Mouse (Mus musculus) 3134 (cell line): Measurements from ENCODE around the gene Gm5565.
A peak's percentile ranks its signal among the peaks of the same experiment; 100 is the strongest.
"Not testable (repeated sequence)": the region's sequence is repeated elsewhere in the genome, so short reads cannot be mapped to it uniquely, and the experiment has no call there.

Experiments
- DNase-seq: peaks from one replicate; pipeline ENCODE4 v3.0.0-alpha.2; 2011; ENCODE audit warnings: low spot score; ENCODE audit not compliant: insufficient read length; ENCODE audit errors: extremely low read depth

The Gm5565 gene

DNA sequence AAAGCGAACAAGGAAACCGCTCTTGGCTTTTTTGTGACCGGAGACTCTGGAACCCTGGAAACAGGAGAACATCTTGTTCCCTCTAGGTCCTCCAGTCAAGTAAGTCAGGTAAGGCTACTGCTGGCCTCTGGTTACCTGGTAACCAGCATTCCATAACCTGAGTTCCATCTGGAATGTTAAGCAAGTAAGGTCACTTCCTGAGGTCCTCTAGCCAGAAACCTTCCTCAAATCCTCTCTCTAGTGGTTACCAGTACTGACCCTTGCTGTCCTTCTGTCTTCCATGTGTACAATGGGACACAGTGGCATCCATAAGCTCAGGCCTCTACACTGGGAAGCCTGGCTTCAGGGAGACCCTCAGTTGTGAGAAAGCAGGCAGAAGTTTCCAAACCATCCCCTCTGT lies at the start of gene Gm5565:
Gm5565 (minus strand) TSS at position 101 of the 400 bp plus-strand sequence.
- not testable (repeated sequence) for DNase-seq

DNA sequence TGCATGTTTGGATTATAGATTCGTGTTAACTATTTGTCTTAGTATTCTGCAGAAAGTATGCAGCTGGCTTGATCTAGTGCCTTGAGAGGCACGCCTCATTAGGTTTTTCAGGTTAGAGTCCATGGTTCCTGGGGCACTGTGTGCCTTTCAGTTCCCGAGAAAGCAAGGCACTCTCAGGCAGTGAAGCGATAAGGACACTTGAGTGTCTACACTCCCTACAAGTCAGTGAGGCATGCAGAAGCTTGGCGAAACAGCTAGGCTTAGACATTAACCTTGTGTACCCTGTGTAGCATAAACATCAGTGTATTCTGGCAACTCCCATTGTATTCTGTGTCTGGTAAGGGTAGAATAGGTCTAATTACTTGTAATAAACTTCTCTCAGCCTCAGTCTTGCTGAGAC lies 45.2 kb upstream of the Gm5565 start:
- no peak for DNase-seq

DNA sequence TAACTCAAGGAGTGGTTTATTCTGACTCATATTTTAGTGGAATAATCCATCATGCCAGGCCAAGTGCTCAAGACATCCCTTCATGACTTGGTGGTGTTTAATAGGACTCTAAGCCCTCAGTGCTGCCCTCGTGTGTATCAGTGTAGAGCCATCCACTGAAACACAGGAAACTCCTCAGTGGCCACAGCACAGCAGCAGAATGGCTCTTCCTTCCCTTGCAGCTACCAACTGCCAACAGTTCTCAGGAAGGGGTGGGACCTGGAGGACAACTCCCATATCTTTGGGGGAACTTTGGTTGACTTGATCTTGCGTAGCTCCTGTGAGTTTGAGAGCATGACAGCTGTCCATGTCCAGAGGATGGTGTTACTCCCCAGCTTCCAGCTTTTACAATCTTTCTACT lies 43.6 kb upstream of the Gm5565 start:
- DNase-seq = peak; percentile 31

DNA sequence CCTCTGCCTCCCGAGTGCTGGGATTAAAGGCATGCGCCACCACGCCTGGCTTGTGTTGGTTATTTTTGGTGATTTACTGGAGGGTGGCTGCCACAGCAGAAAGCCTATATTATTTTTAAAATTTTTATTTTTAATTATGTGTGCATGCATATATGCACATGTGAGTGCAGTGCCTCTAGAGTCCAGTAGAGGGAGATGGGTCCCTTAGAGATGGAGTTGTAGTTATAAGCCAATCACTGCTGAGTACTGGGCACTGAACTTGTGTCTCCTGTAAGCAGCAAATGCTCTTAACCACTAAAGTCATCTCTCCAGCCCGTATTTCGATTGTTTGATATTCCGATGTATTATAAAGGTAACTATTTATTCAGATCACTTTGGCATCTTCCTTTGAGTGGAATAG lies 40.2 kb upstream of the Gm5565 start:
- DNase-seq = no peak

DNA sequence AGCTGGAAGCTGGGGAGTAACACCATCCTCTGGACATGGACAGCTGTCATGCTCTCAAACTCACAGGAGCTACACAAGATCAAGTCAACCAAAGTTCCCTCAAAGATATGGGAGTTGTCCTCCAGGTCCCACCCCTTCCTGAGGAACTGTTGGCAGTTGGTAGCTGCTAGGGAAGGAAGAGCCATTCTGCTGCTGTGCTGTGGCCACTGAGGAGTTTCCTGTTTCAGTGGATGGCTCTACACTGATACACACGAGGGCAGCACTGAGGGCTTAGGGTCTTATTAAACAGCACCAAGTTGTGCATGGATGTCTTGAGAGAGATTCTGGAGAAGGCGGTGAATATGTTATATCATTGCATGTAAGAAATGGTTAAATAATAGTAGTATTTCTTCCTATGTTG lies 39.2 kb upstream of the Gm5565 start:
- no peak for DNase-seq

DNA sequence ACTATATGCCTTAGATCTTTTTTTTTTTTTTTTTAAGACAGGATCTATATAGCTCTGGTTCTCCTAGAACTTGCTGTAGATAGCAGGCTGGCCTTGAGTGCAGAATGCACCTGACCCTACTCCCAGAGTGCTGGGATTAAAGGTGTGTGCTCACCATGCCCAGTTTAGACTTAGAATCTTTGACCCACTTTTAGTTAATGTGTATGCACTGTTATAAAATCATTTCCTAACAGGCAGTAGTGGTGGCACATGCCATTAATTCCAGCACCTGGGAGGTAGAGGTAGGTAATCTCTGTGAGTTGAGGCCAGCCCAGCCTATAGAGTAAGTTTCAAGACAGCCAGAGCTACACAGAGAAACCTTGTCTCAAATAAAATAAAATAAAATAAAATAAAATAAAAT lies 38.7 kb upstream of the Gm5565 start:
- DNase-seq = no peak

DNA sequence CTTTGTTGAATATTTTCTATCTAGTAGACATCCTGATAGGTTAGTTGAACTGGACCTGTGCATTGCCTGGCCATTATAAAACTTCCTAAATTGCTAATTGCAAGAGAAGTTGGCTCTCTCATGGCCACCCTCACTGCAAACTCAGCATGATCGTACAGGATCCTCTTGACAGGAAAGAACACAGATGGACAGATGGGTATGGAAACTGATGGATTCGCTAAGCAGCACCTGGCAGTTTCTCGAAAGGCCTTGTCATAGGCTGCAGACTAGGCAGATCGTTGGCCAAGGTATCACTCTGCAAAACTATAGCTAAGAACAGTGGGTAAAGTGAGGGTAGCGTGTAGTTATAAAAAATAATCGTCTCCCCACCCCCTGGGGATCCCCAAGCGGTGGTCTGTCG lies 33.0 kb upstream of the Gm5565 start:
- DNase-seq = no peak

DNA sequence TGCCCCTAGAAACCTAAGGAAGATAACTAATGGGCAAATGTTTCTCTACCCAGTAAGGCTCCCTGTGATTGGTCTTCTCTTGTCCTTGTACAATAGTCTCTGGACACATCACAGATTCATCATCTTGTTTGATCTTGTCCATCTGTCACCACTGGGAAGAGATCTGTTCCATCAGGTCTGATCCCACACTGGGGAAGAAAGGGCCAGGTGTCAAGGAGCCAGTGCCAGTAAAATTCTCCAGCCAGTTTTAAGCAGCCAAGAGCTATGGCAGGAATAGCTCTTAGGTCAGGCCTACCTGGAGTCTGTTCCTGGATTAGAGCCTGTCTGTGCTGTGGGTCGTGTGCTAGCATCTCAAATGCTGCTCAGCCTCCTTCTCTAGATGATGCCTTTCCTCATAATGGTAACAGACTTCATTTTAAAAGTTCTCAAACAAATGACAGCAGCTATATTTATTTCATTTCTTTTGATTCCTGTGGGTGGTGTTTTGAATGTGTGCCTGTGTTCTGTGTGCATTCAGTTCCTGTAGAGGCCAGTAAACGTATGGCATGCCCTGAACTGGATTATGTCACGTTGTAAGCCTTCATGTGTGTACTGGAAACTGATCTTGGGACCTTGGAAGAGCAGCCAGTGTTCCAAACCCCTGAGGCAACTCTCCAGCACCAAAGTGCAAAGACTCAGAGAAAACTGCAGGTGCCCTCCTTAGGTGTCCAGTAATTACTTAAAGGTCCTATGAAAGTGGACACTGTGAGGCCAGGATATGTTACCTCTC lies 30.3 kb upstream of the Gm5565 start:
- no peak for DNase-seq

DNA sequence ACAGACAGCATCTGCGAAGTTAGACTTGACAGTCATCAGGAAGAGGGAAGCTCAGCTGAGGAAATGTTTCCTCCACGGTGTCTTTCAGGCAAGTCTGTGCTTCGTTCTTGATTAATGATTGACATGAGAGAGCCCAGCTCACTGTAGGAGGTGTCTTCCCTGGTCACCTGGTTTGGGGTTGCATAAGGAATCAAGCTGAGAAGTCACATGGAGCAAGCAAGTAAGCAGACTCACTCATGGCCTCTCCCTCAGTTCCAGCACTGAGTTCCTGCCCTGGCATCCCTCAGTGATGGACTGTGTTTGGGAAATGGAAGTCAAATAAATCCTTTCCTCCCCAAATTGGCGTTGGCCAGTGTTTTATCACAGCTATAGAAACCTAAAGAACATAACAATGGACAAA lies 29.8 kb upstream of the Gm5565 start:
- DNase-seq = no peak

DNA sequence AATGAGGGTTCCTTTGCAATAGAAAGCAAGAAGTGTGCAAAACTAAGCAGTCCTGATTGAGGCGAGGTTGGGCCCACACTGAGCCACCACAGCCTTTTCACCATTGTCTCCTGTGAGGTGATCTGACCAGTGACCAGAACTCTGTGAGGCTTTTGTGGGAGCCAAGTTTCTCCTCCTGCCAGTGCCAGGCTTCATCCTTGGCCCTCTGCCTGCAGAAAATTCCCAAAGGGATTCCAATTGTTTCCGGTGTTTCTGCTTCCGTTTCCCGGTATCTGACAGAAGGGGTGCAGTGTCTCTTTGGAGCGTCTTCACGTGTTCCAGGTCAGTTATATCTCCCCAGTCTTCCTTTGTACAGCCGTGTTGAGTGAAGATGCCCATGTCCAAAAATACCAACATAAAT lies 28.4 kb upstream of the Gm5565 start:
- DNase-seq = no peak

DNA sequence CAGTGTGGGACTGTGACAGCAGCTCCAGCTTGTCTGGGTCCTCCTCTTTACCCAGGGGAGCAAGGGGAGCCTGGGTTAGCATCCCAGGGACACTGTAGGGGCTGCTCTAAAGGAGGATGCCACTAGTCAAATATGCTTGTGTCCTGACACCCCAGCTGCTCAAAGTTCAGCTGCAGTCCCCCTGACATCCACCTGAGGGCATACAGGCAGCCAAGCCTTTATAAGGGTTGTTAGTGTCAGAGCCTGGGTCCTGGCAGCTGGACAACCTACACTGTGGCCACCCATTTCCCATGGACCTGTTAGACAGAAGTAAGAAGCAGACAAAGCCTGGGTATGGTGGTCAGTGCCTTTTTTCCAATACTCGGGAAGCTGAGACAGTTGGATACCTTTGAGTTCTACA lies 27.8 kb upstream of the Gm5565 start:
- DNase-seq = no peak

DNA sequence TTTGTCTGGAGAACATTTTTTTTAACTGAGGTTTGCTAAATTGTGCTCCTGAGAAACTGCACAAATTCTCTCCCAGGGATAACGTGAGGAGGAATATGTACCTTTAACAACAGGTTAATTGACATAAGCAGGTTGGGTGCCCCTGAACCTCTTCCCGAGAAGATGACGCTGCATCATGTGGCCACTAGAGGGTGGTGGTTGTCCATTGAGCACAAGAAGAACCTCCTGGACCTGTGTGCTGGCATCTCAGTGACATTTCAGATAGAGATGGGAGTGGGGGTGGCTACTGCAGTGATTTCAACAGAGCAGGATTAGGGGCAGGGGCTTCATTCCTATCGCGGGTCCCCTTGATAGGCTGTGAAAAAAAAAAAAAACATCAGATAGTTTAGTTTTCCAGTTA lies 27.1 kb upstream of the Gm5565 start:
- DNase-seq = not testable (repeated sequence)

DNA sequence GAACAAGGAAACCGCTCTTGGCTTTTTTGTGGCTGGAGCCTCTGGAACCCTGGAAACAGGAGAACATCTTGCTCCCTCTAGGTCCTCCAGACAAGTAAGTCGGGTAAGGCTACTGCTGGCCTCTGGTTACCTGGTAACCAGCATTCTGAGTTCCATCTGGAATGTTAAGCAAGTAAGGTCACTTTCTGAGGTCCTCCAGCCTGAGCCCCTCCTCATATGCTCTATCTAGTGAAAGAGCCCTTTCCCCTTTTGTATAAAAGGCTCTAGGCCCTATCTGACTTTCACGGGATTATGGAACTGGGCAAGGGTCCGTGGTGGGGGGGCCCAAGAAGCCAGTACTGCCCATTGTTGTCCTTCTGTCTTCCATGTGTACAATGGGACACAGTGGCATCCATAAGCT lies 24.9 kb upstream of the Gm5565 start, which contains the start of gene 1700001J03Rik:
1700001J03Rik (minus strand) TSS at position 101 of the 400 bp plus-strand sequence.
- DNase-seq = not testable (repeated sequence)

DNA sequence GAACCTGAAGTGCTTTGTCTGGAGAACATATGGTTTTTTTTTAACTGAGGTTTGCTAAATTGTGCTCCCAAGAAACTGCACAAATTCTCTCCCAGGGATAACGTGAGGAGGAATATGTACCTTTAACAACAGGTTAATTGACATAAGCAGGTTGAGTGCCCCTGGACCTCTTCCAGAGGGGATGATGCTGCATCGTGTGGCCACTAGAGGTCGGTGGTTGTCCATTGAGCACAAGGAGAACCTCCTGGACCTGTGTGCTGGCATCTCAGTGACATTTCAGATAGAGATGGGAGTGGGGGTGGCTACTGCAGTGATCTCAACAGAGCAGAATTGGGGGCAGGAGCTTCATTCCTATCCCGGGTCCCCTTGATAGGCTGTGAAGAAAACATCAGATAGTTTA lies 12.4 kb upstream of the Gm5565 start:
- not testable (repeated sequence) for DNase-seq

DNA sequence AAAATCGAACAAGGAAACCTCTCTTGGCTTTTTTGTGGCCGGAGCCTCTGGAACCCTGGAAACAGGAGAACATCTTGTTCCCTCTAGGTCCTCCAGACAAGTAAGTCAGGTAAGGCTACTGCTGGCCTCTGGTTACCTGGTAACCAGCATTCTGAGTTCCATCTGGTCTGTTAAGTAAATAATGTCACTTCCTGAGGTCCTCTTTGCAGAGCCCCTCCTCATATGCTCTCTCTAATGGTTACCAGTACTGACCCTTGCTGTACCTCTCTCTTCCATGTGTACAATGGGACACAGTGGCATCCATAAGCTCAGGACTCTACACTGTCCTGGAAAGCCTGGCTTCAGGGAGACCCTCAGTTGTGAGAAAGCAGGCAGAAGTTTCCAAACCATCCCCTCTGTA lies 10.3 kb upstream of the Gm5565 start, which contains the start of gene Gm6309:
Gm6309 (minus strand) TSS at position 101 of the 400 bp plus-strand sequence.
- DNase-seq = not testable (repeated sequence)

DNA sequence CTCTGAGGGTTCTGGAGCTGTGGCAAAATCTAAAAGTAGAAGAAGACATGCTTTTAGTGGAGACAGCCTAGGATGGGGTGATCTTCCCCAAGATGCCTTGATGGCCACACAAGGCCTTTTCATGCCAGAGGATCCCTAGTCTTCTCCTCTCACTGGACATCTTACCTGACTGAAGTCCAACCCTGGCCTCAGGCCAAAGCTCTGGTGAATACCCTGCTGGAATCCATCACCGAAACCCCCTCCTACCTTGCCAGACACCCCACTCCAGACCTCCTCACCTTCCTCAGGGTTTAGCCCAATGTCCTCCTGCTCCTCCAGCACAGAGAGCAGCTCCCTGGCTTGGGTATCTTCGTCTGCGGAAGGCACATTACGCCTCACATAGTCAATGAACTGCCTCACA lies 2.0 kb downstream of the Gm5565 start:
- DNase-seq = not testable (repeated sequence)

DNA sequence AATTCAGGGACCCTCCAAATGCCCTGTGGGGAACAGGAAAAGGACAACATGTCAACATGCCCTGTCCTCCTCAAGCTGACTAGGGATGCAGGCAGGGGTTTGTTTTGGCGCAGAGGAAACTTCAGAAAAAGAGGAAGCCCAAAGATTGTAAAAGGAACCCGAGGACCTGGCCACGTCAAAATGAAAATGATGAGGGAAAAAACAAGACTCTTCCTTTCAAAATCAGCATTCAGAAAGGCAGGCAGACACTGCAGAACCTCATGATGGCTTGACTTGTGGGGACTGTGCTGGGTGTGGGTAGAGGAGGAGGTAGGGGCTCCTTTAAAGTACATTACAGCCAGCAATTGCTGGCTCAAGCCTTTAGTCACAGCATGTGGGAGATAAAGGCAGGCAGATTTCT lies 9.9 kb downstream of the Gm5565 start:
- no peak for DNase-seq

DNA sequence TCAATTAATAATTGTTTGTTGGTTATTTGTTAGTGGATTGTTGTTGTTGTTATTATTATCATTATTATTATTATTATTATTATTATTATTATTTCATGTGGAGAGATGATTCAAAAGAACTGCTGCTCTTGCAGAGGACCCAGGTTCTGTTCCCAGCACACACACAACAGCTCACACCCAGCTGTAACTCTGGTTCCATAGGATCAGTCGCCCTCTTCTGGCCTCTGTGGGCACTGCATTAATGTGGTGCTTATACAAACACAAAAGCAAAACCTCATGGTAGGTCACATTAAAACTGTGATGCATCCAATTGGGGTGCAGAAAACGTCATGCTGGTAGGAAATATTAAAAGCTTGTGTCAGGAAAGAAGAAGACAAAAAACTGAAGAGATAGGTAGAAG lies 12.4 kb downstream of the Gm5565 start:
- DNase-seq = no peak
